Mouse (Mus musculus) olfactory bulb, adult 2 months (tissue): ENCODE data around the gene Gata1. TPM values are rescaled to one million over a fixed set of nuclear protein-coding genes. Genes with fewer than 3 reads are reported as not detected.

Source experiments
- H3K27ac ChIP-seq: fragments of 200-500 bp; 2 replicates; pipeline ENCODE4 v1.5.1; 2012; ENCODE audit warnings: low read depth, low read length; ENCODE audit not compliant: insufficient read depth
- H3K4me1 ChIP-seq: fragments of 200-500 bp; 2 replicates; pipeline ENCODE4 v1.6.1; 2012; ENCODE audit warnings: low read length; ENCODE audit not compliant: control insufficient read depth, insufficient read depth
- H3K4me3 ChIP-seq: fragments of 200-500 bp; 2 replicates; pipeline ENCODE4 v1.5.1; 2012; ENCODE audit warnings: mild to moderate bottlenecking, low read depth, low read length, moderate library complexity; ENCODE audit not compliant: insufficient read depth
- CTCF ChIP-seq: fragments of 200-500 bp; IDR thresholded peaks from 2 replicates; pipeline ENCODE4 v1.5.1; 2012; ENCODE audit warnings: low read depth, mild to moderate bottlenecking, low read length, moderate library complexity; ENCODE audit not compliant: insufficient read depth
- POLR2A ChIP-seq: fragments of 200-500 bp; IDR thresholded peaks from 2 replicates; pipeline ENCODE4 v1.6.1; 2012; ENCODE audit warnings: mild to moderate bottlenecking, low read depth, low read length, moderate library complexity; ENCODE audit not compliant: insufficient read depth
- WGBS: fragments of 180-500 bp; shearing (Covaris S2); methylation state at CpG from one replicate; pipeline ENCODE4 v1.1.7; 2018; 5-methylcytosine and 5-hydroxymethylcytosine counted together
- polyA plus RNA-seq: library from polyadenylated mRNA; stranded (reverse); fragments of >200 nt; gene quantifications from 2 replicates; pipeline ENCODE4 v1.2.4, GENCODE M21; 2012; ENCODE audit warnings: low replicate concordance; ENCODE audit not compliant: missing spikeins, insufficient read depth, insufficient read length

Gata1 gene
- polyA plus RNA-seq, 1 experiment = not detected

DNA sequence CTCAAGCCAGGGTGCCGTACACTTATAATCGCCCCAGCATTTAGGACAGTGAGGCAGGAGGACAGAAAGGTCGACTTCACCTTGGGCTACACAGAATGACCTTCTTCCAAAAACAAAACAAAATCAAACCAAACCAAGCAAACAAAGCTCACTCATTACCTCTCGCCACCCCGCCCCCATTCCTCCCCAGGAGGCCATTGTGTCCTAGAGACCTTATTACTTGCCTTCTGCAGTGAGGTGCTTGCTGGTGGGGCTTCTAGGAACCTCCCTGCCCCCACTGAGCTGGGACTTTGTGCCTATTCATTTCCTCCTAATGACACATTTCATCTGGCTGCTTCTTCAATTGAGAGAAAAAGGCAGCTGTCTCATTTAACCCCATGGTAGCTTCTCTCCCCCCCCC is 30.7 kb upstream of the Gata1 start:
- 38% methylated on average over 5 of the region's 5 CpGs for WGBS
- TF ChIP-seq POLR2A = no peak
- TF ChIP-seq CTCF = no peak

DNA sequence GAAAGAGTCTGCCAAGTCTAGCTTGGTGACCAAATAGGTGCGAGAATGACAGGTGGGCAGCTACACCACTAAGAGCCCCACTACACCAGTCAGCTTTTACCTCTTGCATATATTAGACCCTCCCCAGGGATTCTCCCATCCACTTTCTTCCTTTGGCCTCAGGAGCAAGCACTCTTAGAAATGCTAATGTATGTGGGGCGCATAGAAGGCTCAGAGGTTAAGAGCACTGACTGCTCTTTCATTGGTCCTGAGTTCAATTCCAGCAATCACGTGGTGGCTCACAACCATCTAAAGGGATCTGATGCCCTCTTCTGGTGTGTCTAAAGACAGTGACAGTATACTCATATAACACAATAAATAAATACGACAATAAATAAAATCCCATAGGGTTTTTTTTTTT is 25.1 kb upstream of the Gata1 start:
- H3K4me1 ChIP-seq = no peaks in the 10 kb centered on the region
- no peak overlapping the region for H3K4me3 ChIP-seq
- TF ChIP-seq POLR2A (no peak), CTCF (no peak)
- 69% methylated on average over 4 of the region's 4 CpGs for WGBS
- no peak overlapping the region for H3K27ac ChIP-seq

More for the DNA sequence above, 30.7 kb upstream of the Gata1 start:
- Histone ChIP-seq H3K4me1 (0 out of 2 replicates have a peak, but pooled peaks cover 3% of the 10 kb centered on the region), H3K27ac (no peak overlapping the region), H3K4me3 (no peak overlapping the region)

DNA sequence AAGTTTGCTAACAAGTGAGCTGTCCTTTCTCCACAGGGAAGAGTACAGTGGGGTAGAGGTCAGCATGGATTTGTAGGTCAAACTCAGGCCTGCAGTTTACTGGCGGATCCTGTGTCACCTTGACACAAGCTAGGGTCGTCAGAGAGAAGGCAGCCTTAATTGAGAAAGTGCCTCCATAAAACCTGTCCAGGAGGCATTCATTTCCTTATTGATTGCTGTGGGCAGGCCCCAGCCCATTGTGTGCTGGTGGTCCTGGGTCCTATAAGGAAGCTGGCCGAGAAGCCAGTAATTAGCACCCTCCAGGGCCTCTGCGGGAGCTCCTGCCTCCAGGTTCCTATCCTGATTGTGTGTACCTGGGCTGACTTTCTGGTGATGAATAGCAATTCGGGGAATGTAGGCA is 24.1 kb upstream of the Gata1 start:
- 43% methylated on average over 5 of the region's 5 CpGs for WGBS
- no peak for TF ChIP-seq CTCF
- no peak for TF ChIP-seq POLR2A
- H3K27ac ChIP-seq = no peak overlapping the region
- H3K4me3 ChIP-seq = no peak overlapping the region
- no peaks in the 10 kb centered on the region for H3K4me1 ChIP-seq

DNA sequence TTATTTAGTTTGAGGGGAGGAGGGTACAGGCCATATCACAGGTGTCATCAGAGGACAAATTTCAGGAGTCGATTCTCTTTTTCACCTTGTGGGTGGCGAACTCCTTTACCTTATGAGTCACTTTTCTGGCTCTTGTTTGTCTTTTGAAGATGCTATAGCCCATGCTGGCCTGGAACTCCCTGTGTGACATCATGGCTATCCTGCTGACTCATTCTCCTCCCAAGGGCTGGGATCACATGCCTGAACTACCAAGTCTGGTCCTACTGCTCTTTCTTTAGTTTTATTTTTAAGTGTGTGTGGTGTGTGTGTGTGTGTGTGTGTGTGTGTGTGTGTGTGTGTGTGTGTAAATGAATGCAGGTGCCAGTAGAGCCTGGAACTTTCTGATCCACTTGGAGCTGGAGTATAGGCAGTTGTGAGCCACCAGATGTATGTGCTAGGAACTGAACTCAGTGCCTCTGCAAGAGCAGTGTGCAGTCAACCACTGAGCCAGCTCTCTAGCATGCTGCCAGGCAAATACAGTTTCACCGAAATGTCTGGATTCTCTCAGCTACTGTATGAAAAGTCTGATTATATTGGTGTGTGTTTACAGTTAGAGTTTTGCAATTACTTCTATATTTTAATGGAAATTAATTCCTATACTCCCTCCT is 22.8 kb upstream of the Gata1 start:
- no peaks in the 10 kb centered on the region for H3K4me1 ChIP-seq
- TF ChIP-seq POLR2A (no peak), CTCF (no peak)
- no peak overlapping the region for H3K4me3 ChIP-seq
- H3K27ac ChIP-seq = no peak overlapping the region
- 84% methylated on average over 3 of the region's 3 CpGs for WGBS

DNA sequence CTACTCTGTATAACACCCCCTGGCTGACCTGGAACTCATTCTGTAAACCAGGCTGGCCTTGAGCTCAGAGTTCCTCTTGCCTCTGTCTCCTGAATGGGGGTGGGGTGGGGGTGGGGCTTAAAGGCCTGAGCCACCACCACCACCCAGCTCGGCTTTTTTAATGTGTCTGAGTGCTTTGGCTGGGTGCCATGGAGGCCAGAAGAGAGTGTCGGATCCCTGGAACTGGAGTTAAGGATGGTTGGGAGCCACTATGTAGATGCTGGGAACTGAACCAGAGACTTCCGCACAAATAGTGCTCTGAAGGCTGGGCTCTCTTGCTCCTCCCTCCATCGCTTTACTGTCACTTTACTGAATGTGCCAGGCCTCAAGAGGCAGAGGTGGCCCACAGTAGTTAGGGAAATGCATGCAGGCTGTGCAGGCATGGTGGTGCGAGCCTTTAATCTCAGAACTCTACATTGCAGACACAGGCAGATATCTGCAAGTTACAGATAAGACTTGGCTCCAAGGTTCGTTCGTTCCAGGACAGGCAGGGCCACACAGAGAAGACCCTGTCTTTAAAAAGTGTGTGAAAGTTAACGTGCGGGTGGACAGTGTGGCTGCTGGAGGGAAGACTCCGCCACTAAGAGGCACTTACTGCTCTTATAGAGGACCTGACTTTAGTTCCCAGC is 15.3 kb upstream of the Gata1 start:
- Histone ChIP-seq H3K4me1 (no peaks in the 10 kb centered on the region), H3K27ac (no peak overlapping the region), H3K4me3 (no peak overlapping the region)
- TF ChIP-seq POLR2A (no peak), CTCF (no peak)
- 77% methylated on average over 10 of the region's 10 CpGs for WGBS

DNA sequence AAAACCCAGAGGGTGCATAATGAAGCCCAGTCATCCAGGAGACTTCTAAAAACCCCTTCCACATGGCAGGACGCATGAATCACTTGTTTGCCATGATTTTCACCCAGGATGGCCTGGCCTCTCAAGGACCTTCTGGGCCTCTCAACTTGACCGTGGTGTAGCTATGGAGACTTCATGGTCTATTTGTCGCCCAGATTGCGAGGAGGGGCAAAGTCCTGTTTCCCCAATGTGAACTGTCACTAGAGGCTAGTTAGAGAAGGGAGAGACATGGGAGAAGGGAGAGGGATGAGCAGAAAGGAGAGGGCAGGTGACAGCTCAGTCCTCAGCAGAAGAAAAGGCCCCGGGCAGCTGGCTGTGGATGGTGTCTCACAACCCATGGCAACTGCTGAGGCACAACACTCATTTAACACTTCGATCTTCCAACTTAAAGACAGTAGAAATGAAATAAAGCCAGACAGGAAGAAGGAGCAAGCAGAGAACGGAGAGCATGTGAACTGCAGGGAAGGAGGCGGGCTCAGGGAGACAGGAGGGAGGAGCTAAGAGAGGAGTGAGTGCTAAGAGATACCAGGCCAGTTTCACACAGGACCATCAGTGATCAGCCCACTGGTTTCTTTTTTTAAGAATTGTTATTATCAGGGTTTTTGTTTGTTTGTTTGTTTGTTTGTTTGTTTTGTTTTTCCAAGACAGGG is 14.7 kb upstream of the Gata1 start:
- 67% methylated on average over 8 of the region's 8 CpGs for WGBS
- Histone ChIP-seq H3K4me1 (no peaks in the 10 kb centered on the region), H3K27ac (no peak overlapping the region), H3K4me3 (no peak overlapping the region)
- TF ChIP-seq CTCF (no peak), POLR2A (no peak)

DNA sequence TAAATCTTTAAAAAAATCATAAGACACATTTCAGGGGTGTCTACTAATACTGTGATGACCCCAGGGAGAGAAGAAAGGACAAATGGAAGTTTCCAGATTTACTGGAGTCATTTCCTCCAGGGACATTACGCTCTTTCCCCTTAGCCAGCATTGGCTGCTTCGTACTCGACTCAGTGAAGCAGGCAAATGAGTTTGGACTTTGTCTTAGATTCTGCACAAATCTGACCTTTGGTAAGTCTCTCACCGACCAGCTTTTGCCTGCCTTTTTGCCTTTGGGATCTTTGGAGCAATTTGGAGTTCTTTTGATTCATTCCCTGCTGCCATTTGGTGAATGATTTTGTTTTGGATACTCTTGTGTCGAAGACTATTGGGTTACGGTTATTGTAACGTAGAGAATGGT is 3.5 kb upstream of the Gata1 start:
- Histone ChIP-seq H3K4me3 (no peak overlapping the region), H3K4me1 (no peaks in the 10 kb centered on the region), H3K27ac (no peak overlapping the region)
- TF ChIP-seq POLR2A (no peak), CTCF (no peak)
- 86% methylated on average over 7 of the region's 7 CpGs for WGBS

DNA sequence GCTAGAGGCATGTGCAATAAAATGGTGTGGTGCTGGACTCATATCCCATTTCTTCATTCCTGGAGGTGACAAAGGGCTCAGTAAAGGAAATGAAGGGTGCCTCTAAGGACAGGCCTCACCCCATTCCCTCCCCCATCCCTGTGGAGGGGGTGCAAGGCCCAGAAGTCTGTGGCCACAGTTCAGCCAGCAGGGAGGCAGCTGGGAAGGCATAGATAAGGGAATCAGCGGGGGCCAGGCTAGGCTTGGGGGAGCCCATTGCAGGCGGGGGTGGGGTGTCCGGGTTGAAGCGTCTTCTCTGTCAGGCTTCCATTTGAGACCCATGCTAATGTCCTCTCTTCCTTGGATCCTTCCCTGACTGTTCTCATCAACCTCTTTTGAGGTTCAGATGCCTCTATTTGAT is 6.6 kb downstream of the Gata1 start:
- Histone ChIP-seq H3K4me1 (no peaks in the 10 kb centered on the region), H3K4me3 (no peak overlapping the region), H3K27ac (no peak overlapping the region)
- no peak for TF ChIP-seq CTCF
- no peak for TF ChIP-seq POLR2A
- WGBS = 83% methylated on average over 4 of the region's 4 CpGs

DNA sequence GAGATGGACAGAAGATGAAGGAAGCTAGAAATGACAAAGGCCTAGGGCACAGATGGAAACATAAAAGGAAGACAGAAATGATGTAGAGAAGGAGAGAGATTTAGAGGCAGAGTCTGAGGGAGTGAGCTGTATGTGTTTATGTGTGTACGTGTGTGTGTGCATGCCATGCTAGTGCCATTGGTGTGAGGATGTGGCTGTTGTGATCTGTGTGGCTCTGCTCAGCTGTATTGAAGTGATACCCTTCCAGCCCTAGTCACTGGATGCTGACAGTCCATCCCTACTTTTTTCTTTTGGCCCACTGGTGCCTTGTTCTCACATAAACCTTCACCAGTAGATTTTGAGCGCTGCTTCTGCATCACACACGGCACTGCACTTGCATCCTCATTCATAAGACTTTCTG is 9.0 kb downstream of the Gata1 start:
- H3K27ac ChIP-seq = no peak overlapping the region
- no peak for TF ChIP-seq CTCF
- no peak for TF ChIP-seq POLR2A
- WGBS = 91% methylated on average over 3 of the region's 3 CpGs

More for the DNA sequence above, 9.0 kb downstream of the Gata1 start:
- H3K4me3 ChIP-seq = no peak overlapping the region
- H3K4me1 ChIP-seq = no peaks in the 10 kb centered on the region
